Mouse (Mus musculus) forebrain, embryonic 16.5 days (tissue): ENCODE measurements around the gene Art3. TPM values are rescaled to one million over a fixed set of nuclear protein-coding genes. Genes with fewer than 3 reads are reported as not detected.

Experiments used
- microRNA-seq: library from miRNA; unstranded; fragments of <30 nt; microRNA quantifications from one replicate; pipeline ENCODE4, GENCODE M21; 2017
- polyA plus RNA-seq: library from polyadenylated mRNA; unstranded; fragments of >200 nt; fragmentation: Nextera tagmentation; extraction: Ambion mirVana; gene quantifications from 2 replicates; pipeline ENCODE4 v1.2.1, GENCODE M21; 2015

Art3 gene
- polyA plus RNA-seq, 1 experiment from 2014 or later: 3.5 TPM

Small RNAs within 50 kb of the gene (microRNA-seq; reads per million reads assigned to microRNA genes)
- gene Mir6415: not detected

Other genes starting within 250 kb of the Art3 start
- 345 and 376 TPM in 2 replicates for gene G3bp2, start 248.1 kb upstream of the Art3 start, polyA plus RNA-seq
- 39.2 and 43.9 TPM in 2 replicates for gene Uso1, start 193.9 kb upstream of the Art3 start, polyA plus RNA-seq
- not detected in 2 replicates for gene U90926, start 116.4 kb upstream of the Art3 start, polyA plus RNA-seq
- 0.11 and 0.35 TPM in 2 replicates for gene Ppef2, start 75.5 kb upstream of the Art3 start, polyA plus RNA-seq
- 8.7 and 10.8 TPM in 2 replicates for gene Naaa, start 53.7 kb upstream of the Art3 start, polyA plus RNA-seq
- gene Sdad1, start 21.3 kb upstream of the Art3 start, polyA plus RNA-seq: 34.0 and 36.0 TPM in 2 replicates
- not detected in 2 replicates for gene Cxcl9, start 3.7 kb upstream of the Art3 start, polyA plus RNA-seq
- gene Cxcl10, start 17.1 kb downstream of the Art3 start, polyA plus RNA-seq: 0.61 TPM in 1 of 2 replicates, not detected in the other
- gene Nup54, start 103.4 kb downstream of the Art3 start, polyA plus RNA-seq: 63.4 and 65.6 TPM in 2 replicates
- gene Scarb2, start 175.0 kb downstream of the Art3 start, polyA plus RNA-seq: 25.1 and 27.0 TPM in 2 replicates
- 0.43 and 0.77 TPM in 2 replicates for gene Fam47e, start 223.2 kb downstream of the Art3 start, polyA plus RNA-seq